Mouse (Mus musculus) lung, embryonic 16.5 days (tissue): ENCODE measurements around the gene Brk1. TPM values are rescaled to one million over a fixed set of nuclear protein-coding genes. Genes with fewer than 3 reads are reported as not detected.

ENCODE experiments used
- ATAC-seq: fragments of 200-750 bp; cut with Nextera tagmentation; 2 replicates; pipeline ENCODE4 v1.8.0; 2017; ENCODE audit warnings: low read depth, mild to moderate bottlenecking, moderate library complexity
- H3K27ac ChIP-seq: fragments of 300-500 bp; sonication (generic); 2 replicates; pipeline ENCODE4 v1.5.1; 2014; ENCODE audit warnings: mild to moderate bottlenecking, control low read depth, low read length
- H3K27me3 ChIP-seq: fragments of 300-500 bp; sonication (generic); 2 replicates; pipeline ENCODE4 v1.6.1; 2014; ENCODE audit warnings: low read depth, low read length, mixed read lengths; ENCODE audit not compliant: control insufficient read depth, insufficient read depth
- H3K36me3 ChIP-seq: fragments of 300-500 bp; sonication (generic); 2 replicates; pipeline ENCODE4 v1.6.1; 2014; ENCODE audit warnings: low read length; ENCODE audit not compliant: control insufficient read depth, insufficient read depth
- H3K4me1 ChIP-seq: fragments of 300-500 bp; sonication (generic); replicated peaks from 2 replicates; pipeline ENCODE4 v1.6.1; 2014; ENCODE audit warnings: low read length, mixed read lengths; ENCODE audit not compliant: control insufficient read depth, insufficient read depth
- H3K4me2 ChIP-seq: fragments of 300-500 bp; sonication (generic); 2 replicates; pipeline ENCODE4 v1.6.1; 2014; ENCODE audit warnings: low read depth, low read length, control low read depth
- H3K4me3 ChIP-seq: fragments of 300-500 bp; sonication (generic); 2 replicates; pipeline ENCODE4 v1.5.1; 2014; ENCODE audit warnings: mild to moderate bottlenecking, low read length, control low read depth
- H3K9ac ChIP-seq: fragments of 300-500 bp; sonication (generic); 2 replicates; pipeline ENCODE4 v1.6.1; 2014; ENCODE audit warnings: low read length, control low read depth
- H3K9me3 ChIP-seq: fragments of 300-500 bp; sonication (generic); 2 replicates; pipeline ENCODE4 v1.6.1; 2016; ENCODE audit warnings: low read length; ENCODE audit not compliant: control insufficient read depth
- WGBS: fragments of 180-500 bp; shearing (Covaris S2); extraction: QIAGEN DNeasy Blood & Tissue Kit; methylation state at CpG from one replicate; pipeline ENCODE4 v1.1.7; 2014; 5-methylcytosine and 5-hydroxymethylcytosine counted together
- polyA plus RNA-seq: library from polyadenylated mRNA; unstranded; fragments of >200 nt; fragmentation: Nextera tagmentation; extraction: Ambion mirVana; gene quantifications from 2 replicates; pipeline ENCODE4 v1.2.1, GENCODE M21; 2015

Brk1 gene
- 218 and 226 TPM in 2 replicates for polyA plus RNA-seq

- peak within 1 kb of the TSS; percentile 81 for H3K4me2 ChIP-seq
- H3K4me1 ChIP-seq, result peaks cover 14% of the 10 kb centered on the region
- no peaks in the 10 kb centered on the region for H3K27me3 ChIP-seq
- H3K9ac ChIP-seq, result peak within 1 kb of the TSS; percentile 96
- no peaks in the 10 kb centered on the region for H3K36me3 ChIP-seq
- peak within 1 kb of the TSS; percentile 94 for H3K4me3 ChIP-seq
- peak within 1 kb of the TSS; percentile 91 for H3K27ac ChIP-seq
- no peaks in the 10 kb centered on the region for H3K9me3 ChIP-seq
- ATAC-seq, result peak; percentile 94
- under 1% methylated on average over 56 of the region's 65 CpGs for WGBS
Observed at GRCm38 (mm10) chr6:113604432-113605223, at the start of gene Brk1. Brk1 (plus strand) TSS chr6:113604772.

- ATAC-seq, result no peak
- H3K4me3 ChIP-seq, result no peak overlapping the region
- H3K27me3 ChIP-seq, result no peaks in the 10 kb centered on the region
- no peak overlapping the region for H3K4me2 ChIP-seq
- peaks cover 6% of the 10 kb centered on the region; the same call in 1 of the 2 replicates for H3K36me3 ChIP-seq
- H3K27ac ChIP-seq, result no peak overlapping the region
- H3K4me1 ChIP-seq, result no peaks in the 10 kb centered on the region
- WGBS, result 73% methylated on average over 6 of the region's 6 CpGs
- H3K9ac ChIP-seq, result no peak overlapping the region
- H3K9me3 ChIP-seq, result no peaks in the 10 kb centered on the region
Observed at GRCm38 (mm10) chr6:113559736-113560135, 44.8 kb upstream of the Brk1 start.

GRCm38 (mm10) chr6:113564557-113564956, 40.0 kb upstream of the Brk1 start:
- H3K27ac ChIP-seq, result no peak overlapping the region
- H3K36me3 ChIP-seq, result peaks cover 11% of the 10 kb centered on the region
- no peaks in the 10 kb centered on the region for H3K27me3 ChIP-seq
- H3K9me3 ChIP-seq, result no peaks in the 10 kb centered on the region
- no peak overlapping the region for H3K4me2 ChIP-seq
- 65% methylated on average over 1 of the region's 1 CpGs for WGBS
- ATAC-seq, result peak; percentile 56; the same call in 1 of the 2 replicates
- H3K4me1 ChIP-seq, result no peaks in the 10 kb centered on the region
- no peak overlapping the region for H3K9ac ChIP-seq
- H3K4me3 ChIP-seq, result no peak overlapping the region

- 95% methylated on average over 6 of the region's 6 CpGs for WGBS
- H3K36me3 ChIP-seq, result peaks cover 2% of the 10 kb centered on the region; the same call in 1 of the 2 replicates
- no peaks in the 10 kb centered on the region for H3K9me3 ChIP-seq
- H3K27ac ChIP-seq, result no peak overlapping the region
- no peaks in the 10 kb centered on the region for H3K27me3 ChIP-seq
- no peak for ATAC-seq
- no peak overlapping the region for H3K4me3 ChIP-seq
- no peak overlapping the region for H3K9ac ChIP-seq
- no peaks in the 10 kb centered on the region for H3K4me1 ChIP-seq
- no peak overlapping the region for H3K4me2 ChIP-seq
Observed at GRCm38 (mm10) chr6:113576044-113576443, 28.5 kb upstream of the Brk1 start.

- ATAC-seq, result no peak
- no peaks in the 10 kb centered on the region for H3K27me3 ChIP-seq
- 0 out of 2 replicates have a peak, but pooled peaks cover 5% of the 10 kb centered on the region for H3K36me3 ChIP-seq
- H3K4me2 ChIP-seq, result no peak overlapping the region
- no peaks in the 10 kb centered on the region for H3K4me1 ChIP-seq
- no peaks in the 10 kb centered on the region for H3K9me3 ChIP-seq
- no peak overlapping the region for H3K9ac ChIP-seq
- no peak overlapping the region for H3K27ac ChIP-seq
- H3K4me3 ChIP-seq, result no peak overlapping the region
- 93% methylated on average over 3 of the region's 3 CpGs for WGBS
Observed at GRCm38 (mm10) chr6:113579306-113579705, 25.3 kb upstream of the Brk1 start.

GRCm38 (mm10) chr6:113583023-113583422, 21.5 kb upstream of the Brk1 start:
- Histone ChIP-seq H3K36me3 (0 out of 2 replicates have a peak, but pooled peaks cover 5% of the 10 kb centered on the region), H3K9ac (no peak overlapping the region), H3K27ac (no peak overlapping the region), H3K4me1 (no peaks in the 10 kb centered on the region; the same call in 1 of the 2 replicates), H3K9me3 (no peaks in the 10 kb centered on the region), H3K27me3 (no peaks in the 10 kb centered on the region), H3K4me3 (no peak overlapping the region), H3K4me2 (no peak overlapping the region)
- no peak for ATAC-seq
- 86% methylated on average over 4 of the region's 4 CpGs for whole genome bisulfite sequencing

GRCm38 (mm10) chr6:113585065-113585464, 19.5 kb upstream of the Brk1 start:
- WGBS, result 83% methylated on average over 5 of the region's 5 CpGs
- Histone ChIP-seq H3K27ac (no peak overlapping the region), H3K4me3 (no peak overlapping the region), H3K4me2 (no peak overlapping the region), H3K9me3 (no peaks in the 10 kb centered on the region), H3K9ac (no peak overlapping the region), H3K4me1 (no peaks in the 10 kb centered on the region; the same call in 1 of the 2 replicates), H3K27me3 (no peaks in the 10 kb centered on the region), H3K36me3 (0 out of 2 replicates have a peak, but pooled peaks cover 5% of the 10 kb centered on the region)
- no peak for ATAC-seq

GRCm38 (mm10) chr6:113586466-113587183, 17.9 kb upstream of the Brk1 start:
- H3K4me3 ChIP-seq, result no peak overlapping the region
- WGBS, result 52% methylated on average over 5 of the region's 5 CpGs
- no peaks in the 10 kb centered on the region; the same call in 1 of the 2 replicates for H3K4me1 ChIP-seq
- no peaks in the 10 kb centered on the region for H3K27me3 ChIP-seq
- H3K27ac ChIP-seq, result 0 out of 2 replicates have a peak overlapping the region, but pooled peaks have one; percentile 1
- no peaks in the 10 kb centered on the region for H3K9me3 ChIP-seq
- H3K9ac ChIP-seq, result no peak overlapping the region
- H3K4me2 ChIP-seq, result no peak overlapping the region
- peak; percentile 88 for ATAC-seq
- 0 out of 2 replicates have a peak, but pooled peaks cover under 1% of the 10 kb centered on the region for H3K36me3 ChIP-seq

GRCm38 (mm10) chr6:113592637-113593036, 11.9 kb upstream of the Brk1 start:
- no peak for ATAC-seq
- 90% methylated on average over 2 of the region's 2 CpGs for WGBS

More at GRCm38 (mm10) chr6:113592637-113593036, 11.9 kb upstream of the Brk1 start:
- Histone ChIP-seq H3K4me1 (no peaks in the 10 kb centered on the region), H3K4me2 (no peak overlapping the region), H3K27me3 (no peaks in the 10 kb centered on the region), H3K36me3 (no peaks in the 10 kb centered on the region), H3K27ac (no peak overlapping the region), H3K9me3 (no peaks in the 10 kb centered on the region), H3K9ac (no peak overlapping the region), H3K4me3 (no peak overlapping the region)
